Mouse (Mus musculus) mesoderm, embryonic 11.5 days (tissue): ENCODE results near the gene Neurl1b.

Experiments used
- DNase-seq: peaks from one replicate; pipeline ENCODE4 v3.0.0-alpha.2; 2012; ENCODE audit warnings: low read depth, low spot score

Gene Neurl1b

DNA sequence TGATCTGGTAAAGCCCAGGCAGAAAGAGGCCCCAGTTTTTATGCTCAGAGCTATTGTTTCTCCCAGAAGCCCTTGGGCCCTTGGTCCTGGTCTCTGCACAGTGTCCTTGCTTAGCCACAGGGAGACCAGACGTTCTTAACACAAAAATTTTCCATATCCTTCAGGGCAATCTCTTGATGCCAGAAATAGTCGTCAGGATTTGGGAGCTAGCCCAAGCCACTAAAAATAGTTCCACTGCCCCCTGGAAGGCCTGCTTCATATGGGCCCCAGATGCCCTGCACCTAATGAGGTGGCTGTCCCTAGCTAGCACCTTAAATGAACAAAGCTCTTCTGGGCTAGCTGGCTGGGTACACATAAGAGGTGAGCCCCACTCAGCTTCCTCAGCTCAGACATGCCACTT is 76.3 kb downstream of the Neurl1b start:
- DNase-seq, result no peak

DNA sequence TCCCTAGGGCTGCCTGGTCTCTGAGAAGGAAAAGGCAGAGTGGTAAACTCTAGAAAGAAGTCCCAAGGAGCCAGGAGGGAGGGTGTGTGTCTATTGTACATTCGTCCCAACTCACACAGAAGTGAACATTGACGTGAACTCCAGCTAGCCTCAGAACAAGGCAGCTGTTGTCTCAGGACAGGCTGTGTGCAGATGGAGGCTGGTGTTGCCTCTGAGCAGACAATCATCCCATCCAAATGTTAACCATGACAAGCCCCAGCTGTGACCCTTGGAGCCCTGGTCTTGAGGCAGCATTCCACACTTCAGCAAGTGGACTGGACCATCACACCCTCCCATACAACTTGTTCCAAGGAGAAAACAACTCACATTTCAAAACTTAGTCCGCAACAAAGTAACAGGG is 77.6 kb downstream of the Neurl1b start:
- no peak for DNase-seq

DNA sequence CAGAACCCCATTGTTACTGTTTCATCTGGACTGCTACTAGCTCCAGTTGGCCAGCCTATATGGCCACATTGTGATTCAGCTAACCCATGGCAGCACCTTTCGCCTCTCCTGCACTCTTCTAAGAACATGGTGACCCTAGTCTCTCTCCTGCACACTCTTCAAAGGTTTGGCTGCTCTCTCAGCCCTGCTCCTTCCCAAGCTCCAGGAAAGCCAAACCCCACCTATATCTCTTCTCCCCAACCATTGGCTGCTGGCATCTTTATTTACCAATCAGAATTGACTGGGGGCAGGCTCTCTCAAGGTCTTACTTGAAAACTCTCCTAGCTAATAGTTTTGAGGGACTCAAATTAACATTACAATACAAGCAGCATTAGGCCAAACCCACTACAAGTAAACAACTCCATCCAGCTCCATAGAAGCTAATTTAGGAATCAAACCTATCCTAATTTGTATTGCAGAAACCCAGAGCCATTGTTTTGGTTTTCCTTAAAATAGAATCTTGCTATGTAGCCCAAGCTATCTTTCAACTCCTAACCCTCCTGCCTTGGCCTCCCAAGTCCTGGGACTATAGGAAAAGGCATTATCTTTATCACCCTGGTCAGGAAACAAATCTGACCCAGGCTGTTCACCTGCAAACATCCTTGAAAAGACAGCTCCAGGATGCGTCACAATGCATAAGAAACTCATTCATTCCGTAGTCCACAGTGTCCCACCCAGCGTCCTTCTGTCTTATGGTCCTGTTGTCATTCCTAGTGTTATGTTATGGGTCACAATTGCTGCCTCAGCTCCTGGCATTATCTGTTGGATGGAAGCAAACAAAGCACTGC is 80.2 kb downstream of the Neurl1b start:
- no peak for DNase-seq
